Mouse (Mus musculus): ENCODE measurements at regions not wholly inside any gene's neighbourhood (a gene's known extent, or its start where the extent isn't known, plus 50 kb on each side); places are given as distances from the start of the nearest gene placed in this dataset.

- no peak for DNase-seq
Observed at GRCm38 (mm10) chr13:51899319-51900042, 53.0 kb downstream of the Gadd45g start.

- DNase-seq: no peak
Observed at GRCm38 (mm10) chr13:51900043-51900440, 53.6 kb downstream of the Gadd45g start.

DNA sequence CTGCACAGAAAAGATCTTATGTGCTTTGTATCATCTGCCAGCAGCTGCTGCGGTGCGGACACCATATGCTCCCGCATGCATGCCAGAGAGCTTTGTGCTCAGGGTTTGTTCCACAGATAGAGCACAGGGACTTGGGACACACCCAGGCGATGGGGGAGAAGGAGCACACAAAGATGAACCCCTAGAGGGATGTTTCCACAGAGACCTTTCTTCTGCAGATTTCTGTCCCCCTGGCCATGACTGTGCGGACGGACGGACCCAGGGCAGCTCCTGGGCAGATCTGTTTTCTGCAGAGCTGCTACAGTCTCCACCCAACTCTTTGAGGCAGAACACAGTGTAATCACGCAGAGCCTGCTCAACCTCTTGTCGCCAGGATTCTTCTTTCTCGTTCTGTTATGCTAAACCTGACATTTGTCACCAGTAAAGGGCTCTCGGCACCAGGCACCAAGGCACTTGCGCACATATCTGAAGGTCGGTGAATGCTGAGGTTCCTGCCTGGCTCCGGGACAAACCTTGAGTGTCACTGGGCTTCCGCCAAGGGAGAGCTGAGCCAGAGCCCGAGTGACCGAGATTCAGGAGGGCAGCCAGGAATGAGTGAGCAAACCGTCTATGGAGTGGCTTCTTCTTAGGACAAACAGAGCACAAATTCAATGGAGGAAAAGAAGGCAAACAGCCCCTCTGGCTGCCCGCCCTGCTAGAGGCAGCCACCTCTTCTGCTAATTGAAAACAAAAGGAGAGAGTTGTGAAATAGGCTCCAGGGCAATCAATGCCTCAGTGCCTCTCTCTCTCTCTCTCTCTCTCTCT, 56.2 kb downstream of the Gadd45g start:
- DNase-seq: peak; percentile 91

DNA sequence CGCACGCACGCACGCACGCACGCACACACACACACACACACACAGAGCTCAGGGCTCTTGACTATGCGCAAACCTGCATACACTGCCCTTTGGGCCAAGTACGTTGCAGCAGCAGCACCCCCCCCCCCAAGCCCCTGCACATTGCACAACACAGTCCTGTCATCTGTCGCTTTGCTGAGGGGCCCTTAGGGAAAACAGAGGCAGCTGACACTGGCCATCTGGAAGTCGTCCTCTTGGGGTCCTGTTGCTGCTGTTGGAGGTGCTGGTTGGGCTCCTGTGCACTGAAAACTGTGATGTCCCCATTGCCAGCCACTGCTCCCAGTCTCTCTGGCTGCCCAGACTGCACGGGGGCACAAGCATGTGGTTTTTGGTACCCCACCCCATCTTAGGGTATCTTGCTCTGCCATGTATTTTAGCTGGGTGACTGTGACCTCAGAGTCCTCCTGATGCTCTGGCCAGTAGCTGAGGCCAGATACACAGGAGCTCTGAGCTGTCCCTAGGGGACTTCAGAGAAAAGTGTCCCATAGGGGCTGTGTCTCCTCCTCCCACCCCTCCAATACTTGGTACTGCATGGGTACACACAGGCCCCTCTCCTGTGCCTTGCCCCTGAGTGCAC, 57.0 kb downstream of the Gadd45g start:
- DNase-seq: no peak

DNA sequence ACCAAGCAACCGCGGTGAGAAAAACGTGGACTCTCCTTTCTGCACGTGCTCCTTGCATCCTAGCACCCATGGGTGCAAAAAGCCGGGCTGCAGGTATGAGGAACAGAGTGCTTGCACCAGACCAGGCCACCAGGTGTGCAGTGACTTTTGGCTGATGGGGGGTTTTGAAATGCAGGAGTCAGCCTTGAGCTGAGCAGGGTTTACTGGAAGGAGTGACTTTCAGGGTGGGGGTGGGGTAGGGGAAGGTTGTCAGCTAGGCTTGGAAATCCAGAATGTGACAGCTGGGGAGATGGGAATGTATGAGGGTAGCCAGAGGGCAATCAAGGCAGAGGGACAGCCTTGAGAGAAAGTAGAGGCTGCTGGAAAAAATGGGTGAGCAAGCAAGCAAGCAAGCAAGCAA, 58.8 kb downstream of the Gadd45g start:
- DNase-seq: no peak

DNA sequence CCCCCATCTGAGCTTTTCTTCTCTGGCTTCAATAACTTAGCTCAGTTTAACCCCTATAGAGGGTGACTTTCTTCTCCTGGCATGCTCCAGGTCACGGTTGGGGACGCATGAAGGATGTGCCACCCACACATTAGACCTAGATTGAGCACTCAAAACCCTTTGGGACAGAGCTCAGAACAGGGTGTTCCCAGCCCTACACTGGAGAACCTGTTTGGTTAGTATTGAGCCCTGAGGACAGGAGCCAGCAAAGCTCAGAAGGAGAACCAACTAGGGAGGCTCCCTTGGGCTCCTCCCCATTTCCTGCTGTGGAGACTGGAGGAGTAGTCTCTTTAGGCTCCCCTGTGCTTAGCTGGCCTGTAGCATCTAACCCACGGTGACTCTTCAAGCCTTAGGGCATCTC, 59.6 kb downstream of the Gadd45g start:
- DNase-seq: no peak

- DNase-seq: no peak
Observed at GRCm38 (mm10) chr13:51908514-51908913, 62.0 kb downstream of the Gadd45g start.

GRCm38 (mm10) chr13:51911296-51911998, 65.0 kb downstream of the Gadd45g start:
- DNase-seq: no peak

DNA sequence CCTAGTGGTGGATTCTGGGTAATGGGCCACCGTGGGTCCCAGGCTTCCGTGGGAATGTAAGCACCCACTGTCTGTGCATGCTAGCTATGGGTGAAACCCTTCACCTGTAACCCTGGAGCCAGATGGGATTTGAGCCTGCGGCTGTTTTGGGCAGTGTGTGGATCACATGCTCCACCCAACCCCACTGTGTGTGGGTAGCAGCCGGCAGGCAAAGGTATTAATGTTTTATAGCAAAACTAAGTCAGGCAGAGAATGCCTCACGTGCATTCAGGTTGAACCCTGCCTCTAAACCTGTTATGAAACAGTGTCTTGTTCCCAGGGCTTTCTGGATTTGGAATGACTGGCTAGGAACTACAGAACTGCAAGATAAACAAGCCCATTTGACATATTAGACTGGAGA, 66.0 kb downstream of the Gadd45g start:
- no peak for DNase-seq

DNA sequence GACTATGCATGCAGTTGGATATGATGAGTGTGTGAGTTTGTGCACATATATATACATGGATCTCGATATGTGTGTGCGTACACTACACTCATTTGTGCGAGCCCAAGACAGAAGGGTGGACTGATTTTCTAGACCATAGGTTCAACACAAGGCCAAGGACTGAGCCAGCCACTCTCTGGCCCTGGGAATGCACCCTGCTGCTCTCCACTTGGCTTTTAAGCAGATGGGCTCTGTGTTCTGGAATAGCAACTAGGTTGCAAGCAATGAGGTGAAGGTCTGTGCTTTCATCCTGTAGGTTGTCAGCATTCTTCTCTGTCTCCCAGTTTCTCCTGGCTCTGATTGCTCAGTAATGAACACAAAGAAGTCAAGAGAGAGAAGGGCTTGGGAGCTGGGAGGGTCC, 66.5 kb downstream of the Gadd45g start:
- DNase-seq: peak; percentile 60

DNA sequence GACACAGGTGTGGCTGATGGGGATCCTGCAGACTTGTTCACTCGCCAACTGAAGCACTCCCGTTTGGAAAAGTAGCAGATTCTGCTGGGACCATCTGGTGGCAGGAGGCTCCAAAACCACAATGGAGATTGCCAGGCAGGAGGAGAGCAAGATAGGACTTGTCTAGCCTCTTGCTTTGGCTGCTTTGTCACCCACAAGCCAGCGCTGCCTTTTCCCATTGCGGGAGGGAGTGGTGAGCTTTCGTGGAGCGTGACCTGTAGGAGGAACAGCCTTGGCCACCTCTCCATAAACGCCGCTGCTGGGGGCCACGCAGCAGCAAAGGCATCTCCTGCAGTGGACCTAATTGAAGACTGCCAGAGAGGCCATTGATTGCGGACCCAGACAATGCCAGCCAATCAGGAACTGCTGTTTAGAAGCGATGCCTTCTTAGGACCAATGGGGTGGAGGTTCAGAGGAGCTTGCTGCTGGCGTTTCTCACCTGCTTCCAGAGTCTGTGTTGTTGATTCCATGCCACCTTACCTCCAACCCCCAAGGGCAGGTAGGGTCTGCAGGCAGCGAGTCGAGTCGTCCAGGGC, 70.3 kb downstream of the Gadd45g start:
- no peak for DNase-seq

GRCm38 (mm10) chr13:51917658-51918057, 71.2 kb downstream of the Gadd45g start:
- DNase-seq: no peak

- DNase-seq: no peak
Observed at GRCm38 (mm10) chr13:51918108-51918507, 71.6 kb downstream of the Gadd45g start.

DNA sequence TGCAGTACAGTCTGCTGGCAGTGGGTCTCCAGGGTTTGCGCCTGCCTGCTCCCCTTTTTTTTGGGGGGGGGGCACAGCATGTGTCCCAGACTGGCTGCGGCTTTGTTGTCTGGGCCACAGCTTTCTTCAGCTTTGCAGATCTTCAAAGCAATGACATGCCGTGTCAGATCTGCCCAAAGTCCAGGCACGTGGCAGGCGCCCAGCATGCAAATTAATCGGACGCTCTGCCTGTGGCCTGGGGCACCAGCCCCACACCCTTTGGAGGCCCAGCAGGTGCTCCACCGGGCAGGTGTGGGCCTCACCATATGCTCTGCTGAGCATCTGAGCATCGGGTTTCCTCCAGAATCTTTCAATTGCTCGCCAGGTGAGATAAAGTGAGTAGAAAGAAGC, 72.3 kb downstream of the Gadd45g start:
- DNase-seq: no peak

DNA sequence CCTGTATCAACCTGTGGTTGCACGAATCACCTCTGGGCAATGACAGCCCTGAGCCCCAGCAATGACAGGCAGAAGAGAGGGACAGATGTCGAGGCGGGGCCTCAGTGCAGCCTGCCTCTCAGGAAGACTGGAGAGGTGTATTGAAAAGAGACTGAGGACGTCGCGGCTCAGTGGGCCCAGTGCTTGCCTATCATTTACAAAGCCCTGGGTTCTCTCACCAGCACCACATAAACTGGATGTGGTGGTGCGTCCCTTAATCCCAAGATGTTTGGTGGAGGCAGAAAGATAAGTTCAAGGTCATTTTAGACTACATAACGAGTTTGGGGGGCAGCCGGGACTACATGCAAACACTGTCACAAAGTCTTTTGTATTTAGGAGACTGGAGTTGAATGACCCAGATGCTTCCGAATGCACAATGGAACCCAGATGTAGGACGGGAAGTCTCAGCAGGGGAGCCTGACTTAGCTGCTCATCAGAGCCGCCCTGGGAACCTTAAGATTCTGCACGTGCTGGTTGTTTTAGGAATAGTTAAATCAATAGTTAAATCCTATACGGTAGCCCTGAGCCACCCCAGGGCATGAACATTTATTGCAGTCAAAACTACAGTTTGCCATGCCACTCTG, 72.8 kb downstream of the Gadd45g start:
- no peak for DNase-seq

DNA sequence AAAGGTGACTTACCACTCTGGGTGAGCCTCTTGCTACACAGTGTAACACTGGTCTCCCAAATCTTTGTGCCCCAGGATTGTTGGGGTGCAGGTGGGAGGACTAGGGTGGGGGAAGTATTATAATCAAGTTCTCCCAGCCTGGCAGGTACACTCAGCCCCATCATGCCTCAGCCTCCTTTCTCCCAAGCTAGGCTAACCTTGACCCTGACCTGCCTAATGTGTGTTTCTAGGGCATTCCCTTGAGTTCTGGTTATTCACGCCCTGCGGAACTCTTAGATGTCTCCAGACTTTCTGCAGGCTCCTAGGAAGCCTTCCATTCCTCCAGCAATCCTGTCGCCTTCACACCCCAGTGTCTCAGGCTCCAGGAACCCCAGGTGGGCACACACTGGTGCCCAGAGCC, 73.5 kb downstream of the Gadd45g start:
- DNase-seq: no peak

DNA sequence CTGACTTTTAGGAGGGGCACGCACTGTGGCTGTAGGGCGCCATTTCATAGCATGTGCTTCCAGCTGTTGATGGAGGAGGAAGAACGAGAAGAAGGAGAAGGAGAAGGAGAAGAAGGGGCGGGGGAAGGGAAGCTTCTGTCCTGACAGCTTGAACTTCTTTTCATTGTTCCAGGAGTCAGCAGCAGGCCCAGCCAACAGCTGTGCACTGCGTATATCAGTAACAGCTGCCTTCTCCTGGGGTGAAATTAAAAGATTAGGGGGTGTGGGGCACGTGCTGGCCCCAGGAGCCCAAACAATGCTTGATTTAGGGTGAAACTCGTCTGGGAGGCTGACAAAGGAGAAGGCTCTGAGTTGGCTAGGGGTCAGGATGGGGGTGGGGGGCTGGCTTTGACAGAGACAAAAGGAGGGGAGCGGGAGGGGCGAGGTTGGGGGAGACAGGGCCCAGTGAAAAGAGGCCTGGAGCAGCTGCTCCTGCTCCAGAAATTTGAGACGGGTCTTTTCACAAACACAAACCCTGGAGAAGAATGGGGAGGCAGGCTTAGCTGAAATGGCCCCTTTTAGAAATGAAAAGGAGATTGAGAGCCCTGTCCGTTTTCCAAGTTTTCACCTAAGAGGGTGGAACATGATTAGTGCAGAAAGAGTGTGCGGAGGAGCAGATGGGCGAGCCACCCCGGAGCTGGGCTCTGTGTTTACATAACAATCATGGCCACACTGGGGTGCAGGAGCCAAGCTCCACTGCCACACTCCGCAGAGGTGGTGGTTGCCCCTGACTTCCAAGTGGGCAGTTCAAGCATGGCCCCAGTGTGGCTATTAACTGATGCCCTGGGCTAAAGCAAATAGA, 74.3 kb downstream of the Gadd45g start:
- no peak for DNase-seq

DNA sequence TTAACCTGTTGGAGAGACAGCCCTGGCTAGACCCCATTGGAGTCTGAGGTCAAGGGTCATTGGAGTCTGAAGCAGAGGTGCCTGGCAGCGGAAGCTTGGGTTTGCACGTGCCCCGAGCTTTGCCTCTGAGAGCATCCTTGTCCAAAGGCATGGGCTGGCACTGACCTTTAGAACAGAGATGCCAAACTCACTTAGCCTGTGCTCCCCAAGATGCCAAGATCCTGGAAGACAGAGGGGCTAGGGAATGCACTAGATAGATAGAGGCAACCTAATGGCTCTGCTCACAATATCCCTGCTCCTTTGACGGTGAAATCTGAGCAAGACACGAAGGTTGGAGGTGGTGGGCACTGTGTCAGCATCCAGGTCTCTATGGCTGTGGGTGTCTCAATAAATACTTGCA, 75.1 kb downstream of the Gadd45g start:
- no peak for DNase-seq

DNA sequence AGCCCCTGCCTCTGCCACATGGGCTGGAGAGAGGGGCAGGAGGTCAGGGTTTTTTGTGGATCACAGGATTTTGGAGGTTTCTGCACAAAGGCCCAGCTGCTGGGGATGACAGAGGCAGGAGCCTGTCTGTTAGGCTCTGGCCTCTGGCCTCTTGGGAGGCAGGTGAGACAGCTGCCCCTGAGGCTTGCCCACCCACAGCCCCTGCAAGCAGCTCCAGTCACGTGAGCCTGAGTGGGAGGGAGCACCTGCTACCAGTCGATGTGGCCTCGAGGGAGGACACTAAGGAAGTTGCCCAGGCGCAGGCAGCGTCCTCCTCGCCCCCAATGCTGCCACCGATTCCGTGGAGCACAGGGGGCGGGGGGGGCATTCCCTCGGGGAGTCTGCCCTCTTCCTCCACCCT, 80.3 kb downstream of the Gadd45g start:
- no peak for DNase-seq

DNA sequence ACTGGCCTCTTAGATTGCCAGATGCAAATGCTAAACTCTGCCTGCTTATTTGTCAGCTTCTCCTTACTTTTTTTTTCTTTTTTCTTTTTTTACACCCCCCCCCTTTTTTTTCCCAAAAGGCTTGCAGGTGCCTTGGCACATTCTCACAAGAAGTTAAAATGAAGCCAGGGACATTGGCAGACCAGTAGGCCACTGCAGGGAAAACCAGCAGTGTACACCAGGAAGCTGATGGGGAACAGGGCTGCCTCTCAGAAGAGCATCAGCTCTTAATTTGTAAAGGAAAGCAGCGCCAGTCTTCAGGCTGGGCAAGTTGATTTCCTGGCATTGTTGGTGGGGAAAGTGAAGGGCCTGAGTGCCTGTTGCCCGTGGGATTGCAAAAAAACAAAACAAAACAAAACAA, 83.3 kb downstream of the Gadd45g start:
- no peak for DNase-seq

GRCm38 (mm10) chr13:51930301-51930747, 83.8 kb downstream of the Gadd45g start:
- DNase-seq: no peak

DNA sequence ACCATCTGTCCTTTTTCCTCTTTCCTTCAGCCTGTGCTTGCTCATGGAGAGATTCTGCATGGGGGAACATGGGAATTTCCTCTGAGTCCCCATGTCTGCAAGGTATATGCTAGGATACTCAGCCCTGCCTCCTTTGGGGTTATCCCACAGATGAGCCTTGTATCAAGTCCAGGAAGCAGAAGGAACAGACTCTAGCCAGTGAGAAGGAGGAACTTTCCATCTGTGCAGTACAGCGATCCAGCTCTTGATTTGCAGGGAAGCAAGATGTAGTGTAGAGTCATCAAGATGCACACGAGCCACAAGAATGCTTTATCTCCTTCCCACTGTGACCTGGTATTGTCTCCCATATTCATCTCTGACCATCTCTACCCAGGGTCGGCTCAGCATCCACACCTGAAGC, 84.5 kb downstream of the Gadd45g start:
- no peak for DNase-seq

Measured in cerebellum, adult 11 months (tissue).